Mouse (Mus musculus) erythroblast, adult 5-6 weeks (primary cell): ENCODE measurements around the gene Rad54l2. TPM values are rescaled to one million over a fixed set of nuclear protein-coding genes. Genes with fewer than 3 reads are reported as not detected.

Experiments used
- ATAC-seq: replicated peaks from 2 replicates; pipeline ENCODE4 v1.8.0; 2016; ENCODE audit warnings: moderate number of reproducible peaks, mild to moderate bottlenecking, moderate TSS enrichment, inconsistent platforms; ENCODE audit not compliant: poor library complexity, low FRiP score, severe bottlenecking
- total RNA-seq, 2 experiments: library from RNA; stranded (forward) in 1 of 2; stranded (reverse) in 1 of 2; fragments of 150-400 nt in 1 of 2; fragments of 200-764, 138-1000 nt in 1 of 2; gene quantifications; 2 replicates each; pipeline versions ENCODE4 v1.2.3 to v1.2.4; 2015 to 2017; ENCODE audit warnings: low replicate concordance in 2 of 2

The Rad54l2 gene
- total RNA-seq, 2 experiments from 2014 or later = 2.1 to 2.9 TPM

DNA sequence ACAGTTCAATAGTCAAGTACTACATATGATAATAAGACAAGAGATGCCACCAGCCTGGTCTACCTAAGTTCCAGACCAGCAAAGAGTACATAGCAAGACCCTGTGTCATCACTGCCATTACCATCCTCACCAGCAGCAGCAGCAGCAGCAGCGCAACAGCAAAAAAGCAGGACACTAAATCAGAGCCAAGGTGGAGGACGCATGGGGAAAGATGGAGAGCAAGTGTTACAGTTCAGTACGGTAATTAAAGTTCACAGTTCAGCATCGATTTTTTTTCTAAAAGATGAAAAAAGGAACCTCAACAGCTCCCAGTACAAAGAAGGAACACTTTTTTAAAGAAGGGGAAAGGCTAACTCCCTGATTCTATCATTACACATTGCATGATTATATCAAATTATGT lies 33.2 kb downstream of the Rad54l2 start:
- ATAC-seq = no peak

GRCm38 (mm10) chr9:106754311-106754710 lies 34.7 kb downstream of the Rad54l2 start:
- ATAC-seq = no peak

DNA sequence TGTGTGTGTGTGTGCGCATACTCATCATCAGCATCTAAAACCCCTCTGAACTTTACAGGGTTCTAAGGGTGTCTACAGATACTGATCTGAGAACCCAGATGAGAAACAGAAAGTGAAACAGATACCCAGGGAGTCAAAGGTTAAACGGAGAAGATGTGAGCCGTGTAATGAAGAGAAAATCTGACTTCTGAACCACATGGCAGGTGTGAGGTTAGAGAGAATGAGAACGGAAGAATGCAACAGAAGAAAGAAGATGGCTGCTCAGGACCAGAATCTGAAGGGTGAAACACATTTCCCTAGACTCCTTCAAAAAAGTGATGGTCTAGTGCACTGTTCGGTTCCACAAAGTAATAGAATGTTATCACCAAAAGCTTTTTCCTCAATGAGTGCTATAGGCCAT lies 36.9 kb downstream of the Rad54l2 start:
- no peak for ATAC-seq

- ATAC-seq = no peak
These were observed 49.0 kb downstream of the Rad54l2 start for GRCm38 (mm10) chr9:106739962-106740361.

DNA sequence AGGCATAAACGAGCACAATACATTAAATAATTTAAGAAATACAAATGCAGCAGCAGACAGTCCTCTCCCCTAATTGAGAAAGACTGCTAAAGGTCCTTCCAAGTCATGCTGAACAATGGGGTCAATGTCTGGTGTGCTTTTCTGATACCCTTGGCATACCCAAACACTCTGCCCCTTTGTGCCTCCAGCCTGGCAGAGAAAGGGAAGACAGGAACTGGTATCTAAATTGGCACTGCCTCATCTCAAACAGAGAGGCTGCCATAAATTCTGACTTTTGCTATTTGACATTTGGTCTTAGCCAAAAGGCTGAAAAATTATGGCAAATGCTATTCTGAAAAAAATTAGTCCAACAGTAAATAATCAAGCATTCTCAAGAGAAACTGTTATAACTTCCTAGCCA lies 49.9 kb downstream of the Rad54l2 start:
- ATAC-seq = no peak

GRCm38 (mm10) chr9:106738199-106738985 lies 50.6 kb downstream of the Rad54l2 start:
- no peak for ATAC-seq

- no peak for ATAC-seq
These were observed 55.3 kb downstream of the Rad54l2 start for GRCm38 (mm10) chr9:106733690-106734089.

DNA sequence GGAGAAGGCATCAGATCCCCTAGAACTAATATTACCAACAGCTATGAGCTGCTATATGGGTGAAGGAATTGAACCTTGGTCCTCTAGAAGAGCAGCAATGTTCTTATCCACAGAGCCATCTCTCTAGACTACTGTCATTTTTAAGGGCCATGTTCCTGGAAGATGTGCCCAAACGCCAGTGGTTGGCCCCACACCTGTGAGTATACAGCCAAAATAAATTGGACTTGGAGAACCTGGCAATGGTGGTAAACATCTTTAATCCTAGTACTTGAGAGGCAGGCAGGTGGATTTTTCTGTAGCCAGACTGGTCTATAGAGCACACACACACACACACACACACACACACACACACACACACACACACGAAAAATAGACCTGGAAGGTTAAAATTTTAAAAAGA lies 59.6 kb downstream of the Rad54l2 start:
- no peak for ATAC-seq

- no peak for ATAC-seq
These were observed 62.1 kb downstream of the Rad54l2 start for GRCm38 (mm10) chr9:106726891-106727290.

GRCm38 (mm10) chr9:106725435-106725834 lies 63.6 kb downstream of the Rad54l2 start:
- no peak for ATAC-seq

DNA sequence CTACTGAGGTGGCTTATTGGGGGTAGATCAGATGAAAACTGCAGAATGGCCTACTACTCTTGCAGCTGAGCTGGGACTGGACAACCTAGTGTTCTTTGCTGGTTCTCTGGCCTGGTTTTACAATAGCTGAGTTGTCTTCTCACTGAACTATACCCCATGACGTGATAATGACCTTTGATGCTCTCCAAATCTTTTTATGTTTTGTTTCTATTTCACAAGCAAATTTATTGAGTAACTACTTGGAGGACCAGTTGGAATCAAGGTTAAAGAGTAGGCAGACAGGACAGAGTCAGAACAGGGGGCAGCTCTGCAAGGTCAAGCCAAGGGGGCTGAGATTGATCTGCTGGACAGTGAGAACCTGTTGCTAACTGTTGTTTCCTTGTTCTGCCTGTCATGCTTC lies 64.1 kb downstream of the Rad54l2 start:
- ATAC-seq = no peak

- no peak for ATAC-seq
These were observed 72.3 kb downstream of the Rad54l2 start for GRCm38 (mm10) chr9:106716729-106717128.

DNA sequence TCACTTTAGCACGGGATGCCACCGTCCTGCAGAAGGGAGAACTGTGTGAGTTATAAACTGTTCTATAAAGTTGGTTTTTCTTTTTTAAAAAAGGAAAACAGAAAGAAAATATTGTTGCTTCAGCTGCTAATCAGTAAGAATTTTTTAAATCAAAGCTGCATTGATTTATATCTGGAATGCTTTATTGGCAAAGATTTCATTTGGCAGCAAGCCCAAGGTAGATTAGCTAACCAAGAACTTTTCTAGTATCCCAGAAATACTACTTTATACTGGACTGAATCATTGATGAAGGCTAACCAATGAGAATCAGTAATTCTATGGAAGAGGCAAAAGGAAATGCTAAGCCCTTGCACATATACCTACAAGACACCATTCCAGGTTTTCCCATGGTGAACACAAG lies 72.8 kb downstream of the Rad54l2 start:
- no peak for ATAC-seq

GRCm38 (mm10) chr9:106712470-106712869 lies 76.5 kb downstream of the Rad54l2 start:
- no peak for ATAC-seq

- ATAC-seq = no peak
These were observed 96.0 kb downstream of the Rad54l2 start for GRCm38 (mm10) chr9:106692973-106693481.

DNA sequence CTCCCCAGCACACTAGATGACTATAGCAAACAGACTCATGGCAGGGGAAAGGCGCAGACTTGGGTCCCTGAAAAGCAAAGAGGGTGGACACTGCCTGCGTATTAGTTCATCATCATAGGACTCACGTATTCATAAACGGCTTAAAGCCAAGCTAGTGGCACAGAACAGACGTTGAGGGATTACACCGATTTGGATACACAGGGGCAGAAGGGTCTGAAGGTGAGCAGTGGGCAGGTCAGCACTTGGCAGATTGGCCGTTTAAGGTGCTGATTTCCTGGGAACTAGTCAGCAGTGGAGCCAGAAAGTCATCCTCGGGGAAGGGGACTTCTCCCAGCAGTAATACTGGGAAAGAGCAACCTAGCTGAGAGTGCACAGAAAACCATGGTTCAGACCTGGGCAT lies 100.2 kb downstream of the Rad54l2 start:
- no peak for ATAC-seq

- ATAC-seq = peak; percentile 68
These were observed 101.9 kb downstream of the Rad54l2 start for GRCm38 (mm10) chr9:106686983-106687650.

- peak; percentile 51; the same call in 1 of the 2 replicates for ATAC-seq
These were observed 103.5 kb downstream of the Rad54l2 start, which contains the start of gene Tex264 for GRCm38 (mm10) chr9:106685249-106686101. Tex264 (minus strand) TSS chr9:106685927.

DNA sequence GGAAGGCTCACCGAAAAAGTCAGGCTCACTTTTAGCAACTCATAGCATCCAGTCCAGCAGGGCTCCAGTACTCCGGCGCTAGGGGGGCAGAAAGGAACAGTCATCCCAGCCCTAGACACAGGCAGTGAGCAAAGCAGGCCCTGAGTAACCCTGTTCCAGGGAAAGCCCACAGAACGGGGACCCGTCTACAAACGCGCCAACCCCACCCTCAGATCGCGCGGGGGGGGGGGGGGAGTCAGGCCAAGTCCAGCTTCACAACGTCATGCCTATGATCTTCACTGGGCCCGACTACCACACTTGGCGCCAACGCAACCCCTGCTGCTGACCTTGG lies 104.1 kb downstream of the Rad54l2 start:
- ATAC-seq = no peak
